Mouse (Mus musculus) spleen, adult 2 months (tissue): ENCODE results near the gene Hip1r. TPM values are rescaled to one million over a fixed set of nuclear protein-coding genes. Genes with fewer than 3 reads are reported as not detected.

ENCODE experiments used
- DNase-seq, 2 experiments: peaks; one replicate each; pipeline versions ENCODE4 v3.0.0 to v3.0.0-alpha.2; 2012 to 2021; ENCODE audit warnings: low spot score in 2 of 2, low read depth in 1 of 2
- H3K27ac ChIP-seq: fragments of 200-500 bp; 2 replicates; pipeline ENCODE4 v1.5.1; 2012; ENCODE audit warnings: low read length, inconsistent platforms; ENCODE audit not compliant: insufficient read depth
- H3K27me3 ChIP-seq: fragments of 200-500 bp; 2 replicates; pipeline ENCODE4 v1.6.1; 2012; ENCODE audit warnings: mild to moderate bottlenecking, moderate library complexity, low read length, inconsistent platforms; ENCODE audit not compliant: control insufficient read depth, insufficient read depth
- H3K36me3 ChIP-seq: fragments of 200-500 bp; 2 replicates; pipeline ENCODE4 v1.6.1; 2012; ENCODE audit warnings: mild to moderate bottlenecking, low read length, inconsistent platforms; ENCODE audit not compliant: control insufficient read depth, insufficient read depth
- H3K4me1 ChIP-seq: fragments of 200-500 bp; 2 replicates; pipeline ENCODE4 v1.6.1; 2011; ENCODE audit warnings: inconsistent platforms; ENCODE audit not compliant: control insufficient read depth, insufficient read depth, insufficient read length
- H3K4me3 ChIP-seq: fragments of 200-500 bp; 2 replicates; pipeline ENCODE4 v1.5.1; 2011; ENCODE audit warnings: mild to moderate bottlenecking, inconsistent platforms; ENCODE audit not compliant: insufficient read depth, insufficient read length; ENCODE audit errors: extremely low read depth
- CTCF ChIP-seq: fragments of 200-500 bp; IDR thresholded peaks from 2 replicates; pipeline ENCODE4 v1.5.1; 2011; ENCODE audit warnings: mild to moderate bottlenecking, inconsistent platforms; ENCODE audit not compliant: insufficient read depth, insufficient read length, insufficient replicate concordance; ENCODE audit errors: extremely low read depth
- POLR2A ChIP-seq: fragments of 200-500 bp; IDR thresholded peaks from 2 replicates; pipeline ENCODE4 v1.6.1; 2011; ENCODE audit warnings: low read depth, low read length, inconsistent platforms
- WGBS: fragments of 180-500 bp; shearing (Covaris S2); methylation state at CpG from one replicate; pipeline ENCODE4 v1.1.7; 2018; 5-methylcytosine and 5-hydroxymethylcytosine counted together
- polyA plus RNA-seq: library from polyadenylated mRNA; depleted of rRNA; stranded (reverse); fragments of >200 nt; gene quantifications from 2 replicates; pipeline ENCODE4 v1.2.3, GENCODE M21; 2012

Hip1r gene
- polyA plus RNA-seq, 1 experiment = 46.3 TPM

DNA sequence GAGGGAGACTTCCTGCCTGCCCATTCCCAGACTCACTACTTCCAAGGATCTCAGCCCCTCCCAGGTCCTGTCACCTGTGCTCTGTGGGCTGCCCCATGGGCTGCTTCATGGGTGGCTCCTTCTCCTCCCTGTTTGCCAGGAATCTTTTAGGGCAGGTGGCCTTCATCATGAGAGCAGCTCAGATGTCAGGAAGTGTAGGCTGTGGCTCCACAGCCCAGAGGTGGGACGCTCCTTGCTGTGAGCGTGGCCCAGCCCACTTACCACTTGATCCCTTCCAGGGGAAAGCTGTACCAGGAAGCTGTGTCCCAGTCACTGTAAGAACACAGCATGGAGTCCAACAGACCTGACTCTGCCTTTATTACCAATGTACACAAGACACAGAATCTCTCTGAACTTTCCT is 13.5 kb downstream of the Hip1r start:
- no peak overlapping the region for H3K27ac ChIP-seq
- H3K4me3 ChIP-seq = no peak overlapping the region
- 80% methylated on average over 2 of the region's 2 CpGs for WGBS
- H3K4me1 ChIP-seq = peaks cover 20% of the 10 kb centered on the region; the same call in 1 of the 2 replicates
- DNase-seq = no peak
- no peak for TF ChIP-seq CTCF
- TF ChIP-seq POLR2A = no peak
- no peaks in the 10 kb centered on the region for H3K27me3 ChIP-seq
- peaks cover 22% of the 10 kb centered on the region for H3K36me3 ChIP-seq

DNA sequence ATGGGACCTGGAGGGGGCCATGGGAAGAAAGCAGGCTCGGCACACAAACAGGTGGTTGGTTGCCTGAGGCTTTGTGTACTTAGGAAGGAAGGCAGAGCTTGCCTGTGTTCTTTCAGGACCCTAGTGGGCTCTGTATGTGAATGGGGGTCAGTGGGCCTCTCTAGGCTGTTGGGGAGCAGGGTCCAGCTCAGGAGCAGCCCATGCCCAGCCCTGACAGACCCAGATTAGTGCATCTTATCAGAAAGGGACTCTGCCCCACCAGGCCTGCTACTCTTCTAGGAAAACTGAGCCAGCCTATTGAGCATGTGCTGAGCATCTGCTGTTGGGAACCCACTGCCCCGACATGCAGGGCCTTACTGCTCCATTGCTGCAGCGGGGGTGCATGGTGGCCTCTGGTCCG is 14.1 kb downstream of the Hip1r start:
- H3K4me3 ChIP-seq = no peak overlapping the region
- peaks cover 20% of the 10 kb centered on the region; the same call in 1 of the 2 replicates for H3K4me1 ChIP-seq
- H3K36me3 ChIP-seq = peaks cover 23% of the 10 kb centered on the region
- 89% methylated on average over 4 of the region's 4 CpGs for WGBS
- H3K27me3 ChIP-seq = no peaks in the 10 kb centered on the region
- no peak overlapping the region for H3K27ac ChIP-seq
- no peak for TF ChIP-seq POLR2A
- no peak for TF ChIP-seq CTCF
- DNase-seq = no peak

DNA sequence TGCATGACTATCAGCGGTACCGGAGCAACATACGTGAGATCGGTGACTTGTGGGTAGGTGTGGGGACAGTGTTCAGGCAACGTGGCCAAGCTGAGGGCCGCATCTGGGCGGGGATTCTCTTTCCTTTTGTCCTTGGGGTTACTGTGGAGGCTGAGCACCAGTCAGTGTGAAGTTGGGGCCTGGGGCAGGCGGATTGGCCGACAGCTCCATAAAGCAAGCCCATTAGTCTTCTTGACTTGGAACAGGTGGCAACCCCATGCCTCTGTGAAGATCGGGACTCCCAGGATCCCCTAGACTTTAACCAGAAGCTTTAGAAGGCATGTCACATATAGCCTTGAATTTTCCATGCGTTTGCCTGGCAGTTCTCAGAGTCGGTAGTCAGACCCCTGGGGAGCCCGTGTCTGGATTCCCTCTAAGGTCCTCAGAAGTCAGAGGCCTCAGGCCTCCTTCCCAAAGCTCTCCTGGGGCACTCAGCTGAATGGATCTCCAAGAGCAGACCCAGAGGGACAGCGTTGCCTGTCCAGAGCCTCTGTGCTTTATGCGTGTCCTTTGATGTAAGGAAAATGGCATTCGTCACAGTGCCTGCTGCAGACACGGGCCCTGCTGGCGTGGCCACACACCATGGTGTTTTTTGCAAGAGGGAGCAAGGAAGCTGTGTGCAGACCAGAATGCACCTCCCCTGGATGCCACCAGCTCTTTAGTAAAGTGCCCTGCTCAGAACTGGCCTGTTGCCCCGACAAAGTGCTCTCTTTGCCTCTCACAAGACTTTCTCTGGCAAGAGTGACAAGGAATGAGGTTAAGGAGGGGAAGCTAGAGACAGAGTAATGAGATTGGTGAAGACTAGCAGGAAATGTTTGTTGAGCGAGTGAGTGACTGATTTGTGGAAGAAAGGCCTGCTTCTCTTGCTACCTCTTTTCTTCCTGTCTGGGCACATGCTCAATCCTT is 16.8 kb downstream of the Hip1r start:
- no peak for TF ChIP-seq POLR2A
- no peak for TF ChIP-seq CTCF
- no peak overlapping the region for H3K27ac ChIP-seq
- DNase-seq = no peak
- peaks cover 22% of the 10 kb centered on the region for H3K36me3 ChIP-seq
- H3K27me3 ChIP-seq = no peaks in the 10 kb centered on the region
- peaks cover 11% of the 10 kb centered on the region; the same call in 1 of the 2 replicates for H3K4me1 ChIP-seq
- no peak overlapping the region for H3K4me3 ChIP-seq
- 89% methylated on average over 20 of the region's 20 CpGs for WGBS

DNA sequence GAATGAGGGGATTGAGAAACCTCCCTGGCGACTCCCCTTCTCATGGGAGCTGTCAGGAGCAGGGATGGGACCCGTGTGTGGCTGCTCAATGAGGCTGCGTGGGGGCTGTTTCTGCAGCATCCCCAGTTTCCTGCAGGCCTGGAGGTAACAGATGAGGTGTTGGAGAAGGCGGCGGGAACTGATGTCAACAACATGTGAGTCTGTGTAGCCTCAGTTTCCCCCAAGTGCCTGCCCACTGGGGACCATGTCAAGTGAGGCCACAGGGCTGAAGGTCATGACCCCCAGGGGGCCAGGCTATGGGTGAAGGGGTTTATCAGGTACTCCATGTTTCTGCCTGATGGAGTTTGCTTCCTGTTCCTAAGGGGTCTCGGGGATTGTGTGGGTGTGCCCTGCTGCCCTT is 17.9 kb downstream of the Hip1r start:
- 89% methylated on average over 6 of the region's 6 CpGs for WGBS
- H3K4me3 ChIP-seq = no peak overlapping the region
- no peak for TF ChIP-seq CTCF
- TF ChIP-seq POLR2A = no peak
- no peaks in the 10 kb centered on the region for H3K27me3 ChIP-seq
- H3K4me1 ChIP-seq = peaks cover 9% of the 10 kb centered on the region; the same call in 1 of the 2 replicates
- DNase-seq = no peak
- peaks cover 25% of the 10 kb centered on the region for H3K36me3 ChIP-seq
- H3K27ac ChIP-seq = no peak overlapping the region

DNA sequence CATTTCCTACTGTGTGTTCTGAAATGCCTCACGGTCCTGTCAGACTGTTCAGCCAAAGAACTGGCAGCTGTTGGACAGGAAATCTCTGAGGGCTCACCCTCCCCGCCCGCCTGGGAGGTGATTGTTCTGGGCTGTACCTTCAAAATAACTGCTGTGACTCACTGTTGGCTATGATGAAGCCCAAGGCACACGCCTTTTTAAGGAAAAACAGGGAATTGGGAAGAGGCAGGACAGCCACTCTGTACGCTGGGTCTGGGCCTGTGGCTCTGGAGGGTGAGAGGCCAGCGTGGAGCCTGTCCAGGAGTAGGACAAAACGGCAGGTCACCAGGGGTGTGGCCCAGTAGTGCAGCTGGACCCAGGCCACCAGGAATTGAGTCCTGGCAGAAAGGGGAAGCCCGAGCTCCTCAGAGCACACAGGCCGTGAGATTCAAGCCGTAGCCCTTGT is 18.8 kb downstream of the Hip1r start:
- WGBS = 55% methylated on average over 10 of the region's 10 CpGs
- no peak for TF ChIP-seq CTCF
- no peak for TF ChIP-seq POLR2A
- Histone ChIP-seq H3K4me3 (no peak overlapping the region), H3K4me1 (peaks cover 9% of the 10 kb centered on the region; the same call in 1 of the 2 replicates), H3K27ac (peak overlapping the region; percentile 10; the same call in 1 of the 2 replicates), H3K27me3 (no peaks in the 10 kb centered on the region), H3K36me3 (peaks cover 34% of the 10 kb centered on the region)
- DNase-seq = no peak

DNA sequence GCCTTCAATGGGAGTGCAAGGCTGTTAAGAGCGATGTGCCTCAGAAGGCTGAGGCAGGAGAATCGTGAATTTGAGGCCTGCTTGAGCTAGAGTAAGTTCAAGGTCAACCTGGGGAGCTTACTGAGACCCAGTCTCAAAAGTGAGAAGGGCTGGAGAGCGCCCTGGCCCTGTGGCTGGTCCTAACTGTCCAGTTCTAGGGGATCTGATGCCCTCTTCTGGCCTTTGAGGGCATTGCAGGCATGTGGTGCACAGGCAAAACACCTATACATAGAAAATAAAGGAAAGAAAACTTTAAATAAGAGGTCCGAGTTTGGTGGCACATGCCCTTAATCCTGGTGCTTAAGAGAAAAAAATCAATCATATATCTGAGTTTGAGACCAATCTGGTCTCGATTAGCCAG is 19.4 kb downstream of the Hip1r start:
- Histone ChIP-seq H3K27me3 (no peaks in the 10 kb centered on the region), H3K36me3 (peaks cover 39% of the 10 kb centered on the region), H3K4me1 (peaks cover 9% of the 10 kb centered on the region; the same call in 1 of the 2 replicates), H3K27ac (no peak overlapping the region), H3K4me3 (no peak overlapping the region)
- TF ChIP-seq CTCF = peak; percentile 84; the same call in 1 of the 2 replicates
- no peak for TF ChIP-seq POLR2A
- DNase-seq = peak in 1 of 2 experiments; percentile 83
- WGBS = 48% methylated on average over 5 of the region's 5 CpGs
